Mouse (Mus musculus) left cerebral cortex, adult 2 months (tissue): ENCODE results near the gene Klhl40. TPM values are rescaled to one million over a fixed set of nuclear protein-coding genes. Genes with fewer than 3 reads are reported as not detected.

ENCODE experiments used
- DNase-seq, 2 experiments: peaks; one replicate each; pipeline ENCODE4 v3.0.0; 2021 to 2022; ENCODE audit warnings: low spot score in 2 of 2, mixed read lengths in 1 of 2; ENCODE audit errors: extremely low spot score in 1 of 2
- H3K27ac ChIP-seq: fragments of 200-600 bp; 2 replicates; pipeline ENCODE4 v1.8.1; 2022
- H3K4me3 ChIP-seq: fragments of 200-600 bp; 2 replicates; pipeline ENCODE4 v1.8.1; 2022
- CTCF ChIP-seq: fragments of 200-600 bp; IDR thresholded peaks from 2 replicates; pipeline ENCODE4 v1.8.1; 2022; ENCODE audit warnings: antibody characterized with exemption, mild to moderate bottlenecking, moderate library complexity
- intact Hi-C: fragments of 180-260 bp; cut with DNase I; formaldehyde crosslinking; loops from one replicate; pipeline ENCODE4 v1.15.1; 2025
- long read RNA-seq, 2 experiments: library from polyadenylated mRNA; stranded (forward); transcript quantifications; one replicate each; pipeline ENCODE4 v2.0.0; 2021; ENCODE audit warnings: borderline mapping rate in 2 of 2
- total RNA-seq, 2 experiments: library from RNA; stranded (reverse); gene quantifications; 2 replicates each; pipeline ENCODE4 v1.2.3; 2021

The Klhl40 gene
- total RNA-seq = 10 to 100 TPM in 1 of 2 experiments, 1 to 10 TPM in 1; 7.3 to 10.5 TPM
- long read RNA-seq, experiment 1, transcript Klhl40-201 (6 exons, 2,370 nt) = major isoform, 12 of 20 reads
- long read RNA-seq, experiment 1, partial matches to known transcripts = 2 of 20 reads
- long read RNA-seq, experiment 1, other reads (novel, unspliced or antisense) = 6 of 20 reads
- long read RNA-seq, experiment 2, transcript Klhl40-201 (6 exons, 2,370 nt) = major isoform, 8 of 12 reads
- long read RNA-seq, experiment 2, partial matches to known transcripts = 0 of 12 reads
- long read RNA-seq, experiment 2, other reads (novel, unspliced or antisense) = 4 of 12 reads

DNA sequence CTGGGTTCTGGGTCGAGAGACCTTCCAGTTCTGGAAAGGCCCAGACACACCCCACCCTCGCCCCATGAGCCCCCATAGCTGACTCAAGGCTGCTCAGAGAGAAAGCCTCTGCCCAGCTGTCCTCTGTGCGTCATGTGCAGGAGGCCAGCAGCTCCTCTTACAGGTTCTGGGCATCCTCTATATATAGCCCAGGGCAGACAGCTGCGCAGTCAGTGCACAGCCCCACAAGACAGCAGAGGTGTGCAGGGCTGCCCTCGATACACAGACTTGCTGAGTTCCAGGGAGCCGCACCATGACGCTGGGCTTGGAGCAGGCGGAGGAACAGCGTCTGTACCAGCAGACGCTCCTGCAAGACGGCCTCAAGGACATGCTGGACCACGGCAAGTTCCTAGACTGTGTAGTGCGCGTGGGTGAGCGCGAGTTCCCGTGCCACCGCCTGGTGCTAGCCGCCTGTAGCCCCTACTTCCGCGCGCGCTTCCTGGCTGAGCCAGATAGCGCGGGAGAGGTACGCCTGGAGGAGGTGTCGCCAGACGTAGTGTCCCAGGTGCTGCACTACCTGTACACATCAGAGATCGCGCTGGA, at the start of gene Klhl40:
Gene Klhl40, plus strand, starts transcription at position 124 of the 582 bp plus-strand sequence.
- peak within 1 kb of the TSS; percentile 34 for H3K4me3 ChIP-seq
- H3K27ac ChIP-seq = peak within 1 kb of the TSS; percentile 87
- TF ChIP-seq CTCF = no peak
- DNase-seq = peak; percentile 48 to 74
- intact Hi-C loops = loop anchor here (1.0 to 2.0 kb wide), 2 partner anchors 17 to 49 kb away; no protein-coding TSS in a partner anchor

DNA sequence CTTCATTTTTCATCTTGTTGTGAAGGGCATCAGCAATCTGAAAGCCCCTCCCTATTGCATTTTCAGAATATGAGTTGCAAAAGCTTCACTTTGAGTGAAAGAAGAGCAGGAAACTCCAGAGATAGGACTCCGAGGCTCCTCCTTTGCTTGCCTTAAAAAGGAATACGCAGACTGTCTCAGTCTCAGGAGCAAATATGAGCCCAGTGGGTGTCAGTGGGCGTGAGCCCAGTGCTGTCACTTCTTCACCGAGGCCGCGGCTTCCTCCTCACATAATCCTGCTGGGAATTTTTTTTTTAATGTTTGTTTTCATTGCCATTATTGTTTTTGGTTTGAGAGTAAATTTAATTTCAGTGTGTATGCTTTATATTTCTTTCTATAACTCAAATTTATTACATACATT, 36.9 kb upstream of the Klhl40 start:
- no peak for DNase-seq
- no peak overlapping the region for H3K27ac ChIP-seq
- no peak for TF ChIP-seq CTCF
- intact Hi-C loops = no loop called here
- H3K4me3 ChIP-seq = no peak overlapping the region

DNA sequence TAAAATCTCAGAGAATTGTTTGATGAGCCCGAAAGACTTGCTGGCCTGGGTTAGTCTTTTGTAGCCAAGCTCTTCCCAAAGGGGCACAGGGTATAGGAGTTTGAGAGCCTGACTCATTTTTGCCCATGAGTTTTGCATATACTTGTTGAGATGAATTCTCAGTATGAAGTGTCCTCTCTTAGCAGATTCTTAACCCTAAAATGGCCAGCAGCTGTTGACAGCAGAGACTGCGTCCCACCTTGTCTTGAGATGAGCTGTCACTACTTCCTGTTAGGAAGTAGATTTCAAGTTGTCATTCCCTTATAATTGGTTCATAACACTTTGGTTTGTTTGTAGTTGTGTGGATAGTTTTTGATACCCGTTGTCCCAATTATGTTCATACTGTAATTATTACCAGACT, 36.2 kb upstream of the Klhl40 start:
- Histone ChIP-seq H3K27ac (no peak overlapping the region), H3K4me3 (no peak overlapping the region)
- intact Hi-C loops = no loop called here
- no peak for TF ChIP-seq CTCF
- no peak for DNase-seq

DNA sequence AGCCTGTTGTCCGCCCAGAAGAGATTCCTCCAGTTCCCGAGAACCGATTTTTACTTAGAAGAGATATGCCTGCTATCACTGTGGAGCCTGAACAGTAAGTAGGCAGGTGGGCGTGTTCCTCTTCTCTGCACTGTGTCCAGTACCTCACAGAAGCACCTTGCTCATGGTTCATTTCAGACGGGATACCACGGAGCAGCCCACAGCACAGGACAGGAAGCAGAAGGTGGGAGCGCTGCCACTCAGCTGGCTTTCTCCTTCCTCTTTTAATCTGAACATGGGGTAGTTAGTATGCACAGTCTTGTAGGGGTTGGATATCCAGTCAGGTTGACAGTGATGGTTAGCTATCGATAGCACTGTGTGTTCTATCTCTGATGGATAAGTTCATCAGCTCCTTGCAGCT, 33.4 kb upstream of the Klhl40 start:
- DNase-seq = no peak
- intact Hi-C loops = no loop called here
- H3K4me3 ChIP-seq = no peak overlapping the region
- no peak overlapping the region for H3K27ac ChIP-seq
- no peak for TF ChIP-seq CTCF

DNA sequence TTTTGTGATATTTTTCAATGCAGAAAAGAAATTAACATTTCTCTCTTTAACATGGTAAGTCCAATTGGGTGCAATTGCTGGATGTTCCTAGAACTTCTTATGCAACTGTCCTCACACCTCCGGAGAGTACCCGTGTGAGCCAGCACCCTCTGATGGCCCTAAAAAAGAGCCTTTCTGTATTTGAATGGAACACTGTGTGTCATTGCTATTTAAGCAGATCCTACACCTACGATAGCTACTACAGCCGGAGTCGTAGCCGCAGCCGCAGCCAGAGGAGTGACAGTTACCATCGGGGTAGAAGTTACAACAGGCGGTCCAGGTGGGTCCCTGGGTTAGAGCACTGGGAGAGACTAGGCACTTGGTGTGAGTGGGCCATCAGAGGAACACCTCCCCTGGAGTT, 24.6 kb upstream of the Klhl40 start:
- DNase-seq = peak in 1 of 2 experiments; percentile 25
- H3K27ac ChIP-seq = peak overlapping the region; percentile 66
- no peak for TF ChIP-seq CTCF
- intact Hi-C loops = no loop called here
- no peak overlapping the region for H3K4me3 ChIP-seq

DNA sequence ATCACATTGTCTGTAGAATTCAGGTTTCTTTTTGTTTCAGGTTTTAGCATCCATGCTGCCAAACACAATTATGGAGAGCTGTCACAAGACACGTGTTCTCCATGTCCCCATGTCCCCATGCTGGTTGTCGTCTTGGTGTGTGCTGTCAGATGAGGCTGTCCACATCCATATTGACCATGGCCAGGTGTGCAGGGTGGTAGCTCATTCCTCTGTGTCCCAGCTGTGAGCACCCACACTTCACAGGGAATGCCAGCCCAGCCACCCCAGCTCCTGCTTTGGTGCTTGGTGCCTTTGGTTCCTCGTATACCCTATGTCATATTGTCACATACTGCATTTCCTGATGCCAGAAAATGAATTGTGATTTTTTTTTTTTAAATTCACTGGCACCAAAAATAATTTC, 22.8 kb upstream of the Klhl40 start:
- TF ChIP-seq CTCF = no peak
- intact Hi-C loops = no loop called here
- H3K4me3 ChIP-seq = no peak overlapping the region
- DNase-seq = no peak
- H3K27ac ChIP-seq = no peak overlapping the region

DNA sequence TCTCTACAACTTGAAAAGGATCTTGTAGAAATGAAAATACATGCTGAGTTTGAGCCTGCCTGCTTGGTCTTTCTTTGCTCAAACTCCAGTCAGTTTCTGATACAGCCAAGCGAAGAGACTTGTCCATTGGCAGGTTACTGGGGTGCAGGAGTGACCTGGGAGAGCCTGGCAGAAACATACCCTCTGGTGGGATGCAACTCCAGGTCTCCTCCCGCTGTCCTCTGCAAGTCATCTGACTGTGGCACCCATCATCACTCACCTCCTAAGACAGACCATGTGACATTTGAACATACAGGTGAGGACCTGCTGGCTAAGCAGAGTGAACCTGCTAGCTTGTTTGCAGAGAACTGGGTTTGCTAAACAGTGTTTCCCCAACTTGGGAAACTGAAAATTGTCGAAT, 20.6 kb upstream of the Klhl40 start:
- Histone ChIP-seq H3K4me3 (no peak overlapping the region), H3K27ac (0 out of 2 replicates have a peak overlapping the region, but pooled peaks have one; percentile 2)
- intact Hi-C loops = no loop called here
- DNase-seq = no peak
- no peak for TF ChIP-seq CTCF

DNA sequence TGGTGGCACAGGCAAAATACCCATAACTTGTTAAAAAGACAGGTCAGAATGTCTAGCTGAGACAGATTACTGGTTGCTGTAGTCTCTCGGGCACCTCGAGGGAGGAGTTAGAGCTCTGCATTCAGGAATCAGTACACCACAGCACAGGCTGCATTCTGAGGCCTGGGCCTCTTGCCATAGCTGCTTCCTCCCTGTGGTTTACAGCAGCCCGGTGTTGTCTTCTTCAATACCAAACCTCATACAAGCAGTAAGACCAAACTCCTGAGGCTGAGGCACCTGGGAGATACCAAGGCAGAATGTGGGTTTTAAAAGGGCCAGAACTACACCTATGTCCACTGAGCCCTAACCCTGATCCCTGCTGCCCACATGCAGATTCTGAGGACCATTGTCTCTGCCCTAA, 20.0 kb upstream of the Klhl40 start:
- intact Hi-C loops = no loop called here

DNA sequence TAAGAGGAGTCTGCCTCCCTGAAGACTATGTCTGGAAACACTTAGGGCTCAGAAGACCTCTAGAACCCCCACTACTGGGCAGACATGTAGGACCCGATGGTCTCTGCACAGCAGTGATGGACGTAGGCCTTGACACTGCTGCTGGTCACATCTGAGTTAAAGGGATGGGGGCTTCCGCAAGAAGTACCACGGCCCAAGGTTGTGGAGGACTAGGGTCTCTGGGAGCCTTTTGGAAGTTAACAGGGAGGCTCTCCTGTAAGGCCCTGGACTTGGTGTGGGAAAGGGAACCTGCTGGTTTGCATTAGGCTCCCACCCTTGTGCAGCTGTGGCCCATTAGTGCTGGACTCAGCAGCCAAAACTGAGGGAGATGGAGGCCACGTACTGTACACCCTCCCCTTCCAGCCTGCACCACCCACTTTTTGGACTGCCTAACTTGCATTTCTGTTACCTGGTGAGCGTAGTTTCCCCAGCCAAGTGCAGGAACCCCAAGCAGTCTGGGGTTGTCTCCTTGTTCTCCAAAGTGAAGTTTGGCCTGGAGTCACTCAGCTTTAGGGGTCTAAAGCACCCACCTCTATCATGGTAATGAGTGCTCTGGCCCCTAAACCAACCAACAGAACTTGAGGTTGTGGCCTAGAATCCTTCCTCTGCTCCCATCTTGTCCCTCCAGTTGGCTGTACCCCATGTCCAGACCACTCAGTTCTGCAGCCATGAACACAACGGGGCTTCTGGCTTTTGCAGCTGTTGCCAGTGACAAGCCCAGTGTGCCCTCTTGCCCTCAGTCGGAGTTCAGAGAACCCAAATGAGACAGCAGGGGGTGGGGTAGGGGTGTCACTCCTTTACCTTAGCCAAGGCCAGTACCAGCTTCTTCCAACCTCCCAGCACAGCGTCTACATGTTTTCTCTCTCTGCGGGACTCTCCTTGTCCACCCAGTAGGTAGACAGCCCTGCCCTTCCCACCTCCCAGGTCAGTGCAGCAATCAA, 19.3 kb upstream of the Klhl40 start:
- no peak for TF ChIP-seq CTCF
- H3K4me3 ChIP-seq = peak overlapping the region; percentile 95
- intact Hi-C loops = loop anchor here (2.0 kb wide), 1 partner anchor 73 kb away; no protein-coding TSS in a partner anchor
- DNase-seq = peak; percentile 10 to 14
- peak overlapping the region; percentile 99 for H3K27ac ChIP-seq

More for the DNA sequence above, 20.0 kb upstream of the Klhl40 start:
- DNase-seq = peak; percentile 23 to 25
- Histone ChIP-seq H3K4me3 (no peak overlapping the region), H3K27ac (peak overlapping the region; percentile 99)
- no peak for TF ChIP-seq CTCF

DNA sequence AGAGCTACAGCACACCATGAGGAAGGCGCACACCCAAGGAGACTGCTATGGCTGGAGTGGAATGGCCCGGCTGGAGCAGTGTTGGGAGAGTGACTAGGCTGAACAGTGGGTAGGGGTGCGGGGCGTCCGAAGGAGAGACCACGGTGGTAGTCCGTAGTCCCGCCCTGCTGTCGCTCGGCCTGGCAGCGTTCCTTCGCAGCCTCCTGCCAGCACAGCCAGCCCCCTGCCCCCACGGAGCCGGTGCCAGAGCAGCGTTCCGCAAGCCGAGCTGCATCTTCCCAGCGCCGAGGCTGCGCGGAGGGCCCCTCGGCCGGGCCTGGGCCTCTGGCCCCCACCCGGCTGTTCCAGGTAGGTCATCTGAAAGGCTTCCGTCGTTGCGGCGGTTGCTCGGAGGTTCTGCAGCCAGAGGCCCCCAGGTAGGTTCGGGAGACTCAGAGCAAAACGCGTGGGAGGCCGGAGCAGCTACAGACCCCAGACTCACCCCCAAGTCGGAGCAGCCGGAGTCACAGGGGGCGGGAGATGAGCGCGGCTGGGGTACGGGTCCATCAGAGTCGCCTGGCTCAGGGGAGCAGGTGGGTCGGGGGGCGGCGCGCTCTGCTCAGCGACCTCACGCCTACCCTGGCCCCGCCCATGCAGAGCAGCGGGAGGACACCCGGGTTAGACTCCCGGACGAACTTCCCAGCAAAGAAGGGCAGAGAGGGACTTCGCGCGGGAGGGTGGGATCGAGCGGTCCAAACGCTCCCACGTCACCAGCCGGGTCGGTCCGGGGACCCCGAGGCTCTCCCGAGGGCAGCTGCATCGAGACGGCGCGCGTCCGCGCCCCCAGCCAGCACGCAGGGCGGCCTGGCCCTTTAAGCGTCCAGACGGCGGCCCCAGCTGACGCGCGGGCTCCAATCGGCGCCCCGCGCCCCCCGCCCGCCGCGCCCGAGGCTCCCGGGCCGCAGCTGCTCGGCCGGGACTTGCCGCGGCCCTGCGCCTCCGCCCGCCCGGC, 18.0 kb upstream of the Klhl40 start, which contains the start of gene Zfp651:
Gene Zfp651, plus strand, starts transcription at position 240 of the 991 bp plus-strand sequence.
- DNase-seq = peak; percentile 76
- no peak; the same call in 1 of the 2 replicates for TF ChIP-seq CTCF
- H3K27ac ChIP-seq = peak within 1 kb of the TSS; percentile 99
- H3K4me3 ChIP-seq = peak within 1 kb of the TSS; percentile 95
- intact Hi-C loops = loop anchor here (2.0 to 5.0 kb wide), 3 partner anchors 17 to 71 kb away; partner anchors contain the start of gene Klhl40
